Mouse (Mus musculus): ENCODE data around the gene Plin3.

The Plin3 gene

GRCm38 (mm10) chr17:56241541-56242401 is 50.9 kb downstream of the Plin3 start:
- DNase-seq, result peak; percentile 98

GRCm38 (mm10) chr17:56233818-56234469 is 58.7 kb downstream of the Plin3 start:
- peak; percentile 80 for DNase-seq

- no peak for DNase-seq
Observed at GRCm38 (mm10) chr17:56233389-56233788, 59.3 kb downstream of the Plin3 start.

GRCm38 (mm10) chr17:56229943-56230342 is 62.7 kb downstream of the Plin3 start:
- DNase-seq, result no peak
